Mouse (Mus musculus): ENCODE data around the gene Isoc2b. TPM values are rescaled to one million over a fixed set of nuclear protein-coding genes. Genes with fewer than 3 reads are reported as not detected.
"Not testable (repeated sequence)": the region's sequence is repeated elsewhere in the genome, so short reads cannot be mapped to it uniquely, and the experiment has no call there.

Gene Isoc2b
- polyA plus RNA-seq, 1 experiment from 2014 or later = 5.1 TPM

DNA sequence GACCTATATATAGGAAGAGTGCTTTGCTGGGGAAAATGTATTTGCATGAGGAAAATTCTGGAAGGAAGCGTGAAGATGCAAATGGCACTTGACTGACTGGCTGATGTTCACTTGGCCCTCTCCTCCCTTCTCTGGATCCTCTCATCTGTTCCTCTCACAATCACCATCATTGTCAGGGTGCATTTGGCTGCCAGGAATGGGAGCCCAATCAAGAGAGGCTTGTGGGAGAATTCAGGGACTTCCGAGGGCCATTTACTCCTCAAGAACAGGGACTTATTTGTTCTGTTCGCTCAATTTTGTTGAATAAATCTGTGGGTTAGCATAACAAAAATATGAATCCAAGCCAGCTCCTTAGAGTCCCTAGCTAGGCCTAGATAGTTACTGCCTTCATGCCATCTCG, 48.4 kb downstream of the Isoc2b start:
- H3K4me3 ChIP-seq = no peak overlapping the region
- H3K36me3 ChIP-seq = no peaks in the 10 kb centered on the region
- no peaks in the 10 kb centered on the region for H3K9me3 ChIP-seq
- ATAC-seq (ENCODE audit: low FRiP score, low read depth) = no peak
- no peaks in the 10 kb centered on the region for H3K4me1 ChIP-seq
- H3K27ac ChIP-seq (replicated peaks) = no peak overlapping the region
- H3K4me2 ChIP-seq (replicated peaks) = no peak overlapping the region
- 90% methylated on average over 4 of the region's 4 CpGs for WGBS
- no peaks in the 10 kb centered on the region for H3K27me3 ChIP-seq
- no peak overlapping the region for H3K9ac ChIP-seq (replicated peaks)

DNA sequence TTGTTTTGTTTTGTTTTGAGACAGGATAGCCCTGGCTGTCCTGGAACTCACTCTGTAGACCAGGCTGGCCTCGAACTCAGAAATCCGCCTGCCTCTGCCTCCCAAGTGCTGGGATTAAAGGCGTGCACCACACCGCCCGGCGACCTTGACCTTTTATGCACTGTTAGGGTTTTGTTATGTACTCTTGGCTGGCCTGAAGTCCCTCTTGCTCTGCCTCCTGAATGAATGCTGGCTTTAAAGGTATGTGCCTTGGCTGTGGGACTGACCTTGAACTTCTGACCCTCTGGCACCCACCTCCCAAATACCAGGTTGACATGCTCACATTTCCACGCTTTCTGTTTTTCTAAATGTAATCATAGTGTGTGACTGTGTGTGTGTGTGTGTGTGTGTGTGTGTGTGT, 49.1 kb downstream of the Isoc2b start:
- not testable (repeated sequence) for ATAC-seq (ENCODE audit: low FRiP score, low read depth); H3K4me2 ChIP-seq (replicated peaks); H3K9me3 ChIP-seq; H3K27me3 ChIP-seq; H3K27ac ChIP-seq (replicated peaks); H3K9ac ChIP-seq (replicated peaks); H3K4me3 ChIP-seq; H3K36me3 ChIP-seq; H3K4me1 ChIP-seq
- 82% methylated on average over 7 of the region's 7 CpGs for WGBS

DNA sequence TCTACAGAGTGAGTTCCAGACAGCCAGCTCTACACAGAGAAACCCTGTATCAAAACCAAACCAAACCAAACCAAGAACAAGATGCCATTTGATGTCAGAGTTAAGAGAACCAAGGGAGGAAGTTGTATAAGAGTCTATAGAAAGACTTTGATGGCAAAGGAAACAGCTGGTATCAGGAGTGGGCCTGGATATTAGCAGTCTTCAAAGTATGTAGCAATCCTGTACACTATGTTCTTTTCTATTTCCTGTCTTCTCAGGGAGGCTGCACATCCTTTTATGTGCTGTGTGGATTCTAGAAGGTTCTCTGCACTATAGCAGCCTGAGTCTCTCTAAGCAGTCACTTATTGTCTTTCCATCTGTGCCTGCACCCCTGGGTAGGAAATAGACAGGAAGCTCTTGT, 53.5 kb downstream of the Isoc2b start:
- no peaks in the 10 kb centered on the region for H3K36me3 ChIP-seq
- H3K9ac ChIP-seq (replicated peaks) = no peak overlapping the region
- no peaks in the 10 kb centered on the region for H3K27me3 ChIP-seq
- H3K27ac ChIP-seq (replicated peaks) = no peak overlapping the region
- no peak overlapping the region for H3K4me3 ChIP-seq
- no peaks in the 10 kb centered on the region for H3K9me3 ChIP-seq
- no peak overlapping the region for H3K4me2 ChIP-seq (replicated peaks)
- ATAC-seq (ENCODE audit: low FRiP score, low read depth) = no peak
- H3K4me1 ChIP-seq = peaks cover 8% of the 10 kb centered on the region

DNA sequence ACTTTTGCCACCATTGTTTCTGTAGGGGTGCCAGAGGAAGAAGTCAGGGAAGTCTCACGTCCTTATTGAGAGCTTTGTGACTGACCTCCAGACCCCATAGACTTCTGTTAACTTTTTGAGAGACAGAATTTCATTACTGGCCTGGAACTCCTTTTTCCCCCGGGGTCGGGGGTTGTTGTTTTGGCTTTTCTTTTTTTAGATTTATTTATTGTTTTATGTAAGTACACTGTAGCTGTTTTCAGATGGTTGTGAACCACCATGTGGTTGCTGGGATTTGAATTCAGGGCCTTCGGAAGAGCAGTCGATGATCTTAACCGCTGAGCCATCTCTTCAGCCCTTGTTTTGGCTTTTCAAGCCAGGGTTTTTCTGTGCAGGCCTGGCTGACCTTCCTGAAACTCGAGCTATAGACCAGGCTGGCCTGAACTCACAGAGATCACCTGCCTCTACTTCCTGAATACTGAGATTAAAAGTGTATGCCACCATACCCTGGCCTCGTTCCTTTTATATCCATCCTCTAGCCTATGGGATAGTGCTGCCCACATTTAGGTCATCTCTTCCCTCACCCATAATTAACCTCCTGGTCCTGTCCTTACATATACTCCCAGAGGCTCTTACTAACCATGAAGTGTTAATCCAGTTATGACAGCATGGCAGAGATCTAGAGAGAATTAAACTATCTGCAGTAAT, 56.8 kb downstream of the Isoc2b start:
- Histone ChIP-seq H3K4me1 (peaks cover 27% of the 10 kb centered on the region), H3K27ac (replicated peaks) (peak overlapping the region; percentile 82), H3K4me3 (peak overlapping the region; percentile 97), H3K9ac (replicated peaks) (peak overlapping the region; percentile 62), H3K27me3 (no peaks in the 10 kb centered on the region), H3K4me2 (replicated peaks) (peak overlapping the region; percentile 81), H3K9me3 (no peaks in the 10 kb centered on the region), H3K36me3 (peaks cover 24% of the 10 kb centered on the region)
- 28% methylated on average over 8 of the region's 8 CpGs for WGBS
- no peak for ATAC-seq (ENCODE audit: low FRiP score, low read depth)

DNA sequence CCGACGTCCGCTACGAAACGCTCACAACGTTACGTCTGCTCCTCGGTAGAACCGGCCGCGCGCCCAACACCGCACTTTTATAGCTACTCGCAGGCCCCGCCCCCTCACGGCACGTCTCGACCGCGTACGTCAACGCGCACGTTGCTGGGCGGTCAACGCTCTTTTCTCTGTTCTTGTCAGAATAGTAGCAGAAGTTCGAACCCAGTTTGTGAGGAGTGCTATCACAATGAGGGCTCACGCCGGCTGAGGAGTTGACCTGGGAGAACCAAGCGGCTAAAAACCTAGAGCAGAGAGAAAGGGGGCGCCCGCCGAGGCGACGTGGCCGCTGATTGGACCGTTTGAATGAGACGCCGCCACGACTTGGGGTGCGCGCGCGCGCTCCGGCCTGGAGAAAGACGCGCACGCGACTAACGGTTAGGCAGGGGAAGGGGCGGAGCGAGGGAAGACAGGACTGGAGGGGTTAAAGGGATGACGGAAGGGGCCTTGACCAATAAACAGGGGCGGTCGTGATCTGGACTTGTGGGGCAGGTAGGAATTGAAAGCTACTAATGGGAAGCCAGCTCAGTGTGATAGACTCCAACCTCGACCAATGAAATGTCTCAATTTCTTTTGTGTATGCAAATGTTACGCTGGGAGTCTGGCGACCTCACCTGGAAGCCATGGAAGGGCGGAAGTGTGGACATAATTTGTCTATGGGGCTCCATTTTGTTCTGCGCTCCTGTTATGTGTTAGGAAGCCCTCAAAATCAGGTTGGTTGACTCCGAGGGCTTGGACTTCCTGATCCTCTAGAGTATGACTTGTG, 57.6 kb downstream of the Isoc2b start, which contains the start of gene Ube2s:
TSS of gene Ube2s (minus strand) at position 288 of the 802 bp plus-strand sequence.
- Histone ChIP-seq H3K9ac (replicated peaks) (peak within 1 kb of the TSS; percentile 98), H3K27me3 (no peaks in the 10 kb centered on the region), H3K9me3 (no peaks in the 10 kb centered on the region), H3K4me2 (replicated peaks) (peak within 1 kb of the TSS; percentile 81), H3K27ac (replicated peaks) (peak within 1 kb of the TSS; percentile 96), H3K4me3 (peak within 1 kb of the TSS; percentile 97), H3K36me3 (peaks cover 28% of the 10 kb centered on the region), H3K4me1 (peaks cover 27% of the 10 kb centered on the region)
- WGBS = under 1% methylated on average over 62 of the region's 62 CpGs
- peak; percentile 99 for ATAC-seq (ENCODE audit: low FRiP score, low read depth)

DNA sequence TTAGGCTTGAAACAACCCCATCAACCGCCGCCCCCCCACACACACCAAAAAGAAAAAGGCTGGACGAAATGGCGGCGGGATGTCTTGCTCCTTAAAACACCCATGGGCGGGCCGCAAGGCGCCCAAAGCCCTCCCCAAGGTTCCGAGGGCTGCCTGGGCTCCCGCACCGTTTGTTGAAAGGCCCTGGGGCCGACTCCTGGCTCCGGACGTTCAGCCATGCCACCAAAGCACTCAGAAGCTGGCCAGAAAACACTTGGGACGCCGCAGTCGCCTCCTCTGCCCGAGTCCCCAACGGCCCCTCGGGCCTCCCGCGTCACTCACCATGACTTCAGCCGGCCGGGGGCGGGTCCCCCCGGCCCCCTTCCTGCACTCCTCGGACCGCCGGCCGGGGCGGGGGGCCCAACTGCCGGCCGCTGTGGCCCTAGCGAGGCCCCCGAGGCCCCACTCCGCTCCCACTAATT, 58.2 kb downstream of the Isoc2b start:
- Histone ChIP-seq H3K36me3 (peaks cover 34% of the 10 kb centered on the region), H3K4me2 (replicated peaks) (peak overlapping the region; percentile 81), H3K27me3 (no peaks in the 10 kb centered on the region), H3K4me1 (peaks cover 27% of the 10 kb centered on the region), H3K9me3 (no peaks in the 10 kb centered on the region), H3K4me3 (peak overlapping the region; percentile 97), H3K9ac (replicated peaks) (peak overlapping the region; percentile 98), H3K27ac (replicated peaks) (peak overlapping the region; percentile 96)
- ATAC-seq (ENCODE audit: low FRiP score, low read depth) = no peak
- under 1% methylated on average over 30 of the region's 36 CpGs for WGBS

DNA sequence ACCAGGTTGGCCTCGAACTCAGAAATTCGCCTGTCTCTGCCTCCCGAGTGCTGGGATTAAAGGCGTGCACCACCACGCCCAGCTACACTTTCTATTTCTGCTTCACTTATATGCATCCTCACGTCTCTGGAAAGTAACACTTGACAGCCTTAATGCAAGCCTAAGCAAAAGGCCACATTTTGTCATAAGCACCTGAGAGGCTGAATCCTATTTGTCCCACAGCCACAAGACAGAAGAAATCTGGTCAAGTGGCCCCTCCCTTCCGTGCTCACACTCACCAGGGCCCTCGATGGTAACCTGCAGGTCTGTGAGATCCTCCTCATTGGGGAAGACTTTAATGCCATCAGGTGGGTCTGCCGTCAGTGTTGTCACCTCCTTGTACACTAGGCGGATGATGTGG, 58.9 kb downstream of the Isoc2b start:
- H3K9me3 ChIP-seq; H3K27me3 ChIP-seq; H3K27ac ChIP-seq (replicated peaks); ATAC-seq (ENCODE audit: low FRiP score, low read depth): not testable (repeated sequence)
- 39% methylated on average over 10 of the region's 10 CpGs for WGBS
- H3K4me3 ChIP-seq = peak overlapping the region; percentile 97
- peak overlapping the region; percentile 98 for H3K9ac ChIP-seq (replicated peaks)
- peaks cover 36% of the 10 kb centered on the region for H3K36me3 ChIP-seq
- peaks cover 27% of the 10 kb centered on the region for H3K4me1 ChIP-seq
- peak overlapping the region; percentile 81 for H3K4me2 ChIP-seq (replicated peaks)

DNA sequence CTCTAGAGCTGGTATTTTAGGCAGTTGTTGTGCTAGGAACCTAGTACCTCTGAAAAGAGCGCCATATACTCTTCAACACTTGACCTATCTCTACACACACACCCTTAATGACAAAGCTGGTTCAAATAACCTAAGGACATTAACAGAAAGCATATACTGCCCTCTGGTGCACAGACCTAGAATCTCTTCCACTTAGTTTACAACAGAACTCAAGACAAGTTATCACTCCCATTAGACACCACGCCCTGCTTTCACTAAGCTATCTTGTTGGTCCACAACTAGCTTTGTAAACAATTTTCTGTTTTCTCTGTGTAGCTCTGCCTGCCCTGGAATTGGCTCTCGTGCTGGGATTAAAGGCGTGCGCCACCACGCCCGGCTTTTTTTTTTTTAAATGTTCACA, 63.3 kb downstream of the Isoc2b start:
- H3K4me3 ChIP-seq = no peak overlapping the region
- peaks cover 19% of the 10 kb centered on the region for H3K4me1 ChIP-seq
- H3K4me2 ChIP-seq (replicated peaks) = no peak overlapping the region
- H3K9ac ChIP-seq (replicated peaks) = no peak overlapping the region
- peaks cover 43% of the 10 kb centered on the region for H3K36me3 ChIP-seq
- no peak for ATAC-seq (ENCODE audit: low FRiP score, low read depth)
- no peak overlapping the region for H3K27ac ChIP-seq (replicated peaks)
- no peaks in the 10 kb centered on the region for H3K9me3 ChIP-seq
- no peaks in the 10 kb centered on the region for H3K27me3 ChIP-seq
- WGBS = 91% methylated on average over 7 of the region's 7 CpGs

DNA sequence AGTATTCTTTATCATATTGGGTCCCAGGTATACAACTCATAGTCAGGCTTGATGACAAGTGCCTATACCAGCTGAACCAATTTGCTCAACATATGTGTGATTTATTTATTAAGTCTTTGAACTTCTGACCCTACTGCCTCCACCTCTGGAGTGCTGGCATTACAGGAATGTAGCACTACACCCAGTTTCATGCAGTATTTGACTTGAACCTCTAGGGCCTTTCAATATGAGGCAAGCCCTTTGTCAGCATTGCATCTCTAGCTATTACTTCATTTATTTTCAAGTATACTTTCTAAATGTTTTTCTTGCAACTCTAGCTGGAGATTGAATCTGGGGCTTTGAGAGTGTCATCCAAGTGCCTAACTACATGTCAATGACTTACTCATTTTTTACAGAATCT, 67.8 kb downstream of the Isoc2b start:
- no peak for ATAC-seq (ENCODE audit: low FRiP score, low read depth)
- Histone ChIP-seq H3K9ac (replicated peaks) (no peak overlapping the region), H3K27ac (replicated peaks) (no peak overlapping the region), H3K27me3 (no peaks in the 10 kb centered on the region), H3K4me2 (replicated peaks) (no peak overlapping the region), H3K4me1 (no peaks in the 10 kb centered on the region), H3K9me3 (no peaks in the 10 kb centered on the region), H3K36me3 (peaks cover 20% of the 10 kb centered on the region), H3K4me3 (no peak overlapping the region)

DNA sequence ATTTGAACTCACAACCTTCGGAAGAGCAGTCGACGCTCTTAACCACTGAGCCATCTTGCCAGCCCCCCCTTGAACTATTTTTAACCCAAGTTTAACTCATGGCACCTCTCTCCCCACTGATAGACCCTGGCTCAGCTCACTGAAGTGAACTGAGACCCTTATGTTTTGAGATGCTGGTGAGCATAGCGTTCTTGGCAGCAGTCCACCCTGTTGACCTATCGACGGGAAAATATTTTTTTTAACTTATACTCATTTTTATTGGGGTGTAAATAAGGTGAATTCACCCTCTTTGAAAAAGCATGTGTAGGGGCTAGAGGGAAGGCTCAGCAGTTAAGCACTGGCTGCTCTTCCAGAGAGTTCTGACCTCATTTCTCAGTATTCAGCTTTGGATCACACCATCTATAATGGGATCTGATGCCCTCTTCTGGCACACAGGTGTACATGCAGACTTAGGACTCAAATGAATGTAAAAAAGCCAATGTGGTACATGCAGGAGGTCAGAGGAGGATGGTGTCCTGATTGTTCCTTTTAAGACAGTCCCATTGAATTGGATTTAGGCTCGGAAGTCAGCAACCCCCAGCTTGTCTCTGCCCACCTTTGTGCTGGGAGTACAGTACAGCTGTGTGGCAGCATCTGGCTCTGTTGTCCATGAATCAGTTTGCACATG, 74.2 kb downstream of the Isoc2b start:
- Histone ChIP-seq H3K36me3 (peaks cover 41% of the 10 kb centered on the region), H3K9ac (replicated peaks) (no peak overlapping the region), H3K27me3 (peaks cover 1% of the 10 kb centered on the region; the same call in 1 of the 2 replicates), H3K27ac (replicated peaks) (no peak overlapping the region), H3K4me2 (replicated peaks) (no peak overlapping the region), H3K4me1 (peaks cover 13% of the 10 kb centered on the region), H3K9me3 (no peaks in the 10 kb centered on the region), H3K4me3 (no peak overlapping the region)
- no peak for ATAC-seq (ENCODE audit: low FRiP score, low read depth)
- 83% methylated on average over 7 of the region's 7 CpGs for WGBS
